Mouse (Mus musculus) small intestine, adult 2 months (tissue): ENCODE measurements around the gene Ntf5. TPM values are rescaled to one million over a fixed set of nuclear protein-coding genes. Genes with fewer than 3 reads are reported as not detected.
A peak's percentile ranks its signal among the peaks of the same experiment; 100 is the strongest.

ENCODE experiments used
- H3K27ac ChIP-seq: fragments of 200-500 bp; 2 replicates; pipeline ENCODE4 v1.5.1; 2012; ENCODE audit warnings: low read depth, low read length, control low read depth, inconsistent platforms; ENCODE audit not compliant: insufficient read depth
- H3K27me3 ChIP-seq: fragments of 200-500 bp; 2 replicates; pipeline ENCODE4 v1.6.1; 2012; ENCODE audit warnings: mild to moderate bottlenecking, moderate library complexity, low read length, inconsistent platforms; ENCODE audit not compliant: control insufficient read depth, insufficient read depth
- H3K36me3 ChIP-seq: fragments of 200-500 bp; 2 replicates; pipeline ENCODE4 v1.6.1; 2012; ENCODE audit warnings: mild to moderate bottlenecking, low read length, control low read depth, inconsistent platforms; ENCODE audit not compliant: control insufficient read depth, insufficient read depth
- H3K4me1 ChIP-seq: fragments of 200-500 bp; 2 replicates; pipeline ENCODE4 v1.6.1; 2012; ENCODE audit warnings: low read length, inconsistent platforms, mixed read lengths; ENCODE audit not compliant: control insufficient read depth, insufficient read depth, insufficient read length
- H3K4me3 ChIP-seq: fragments of 200-500 bp; 2 replicates; pipeline ENCODE4 v1.5.1; 2012; ENCODE audit warnings: low read depth, mild to moderate bottlenecking, control low read depth, inconsistent platforms, low read length, moderate library complexity
- CTCF ChIP-seq: fragments of 200-500 bp; IDR thresholded peaks from 2 replicates; pipeline ENCODE4 v1.5.1; 2012; ENCODE audit warnings: low read depth, mild to moderate bottlenecking, control low read depth, inconsistent platforms, low read length, moderate library complexity, mixed read lengths; ENCODE audit not compliant: insufficient replicate concordance, insufficient read length; ENCODE audit errors: extremely low read depth
- POLR2A ChIP-seq: fragments of 200-500 bp; IDR thresholded peaks from 2 replicates; pipeline ENCODE4 v1.6.1; 2012; ENCODE audit warnings: low read depth, mild to moderate bottlenecking, control low read depth, inconsistent platforms, low read length, moderate library complexity
- WGBS: fragments of 180-500 bp; shearing (Covaris S2); methylation state at CpG from one replicate; pipeline ENCODE4 v1.1.7; 2018; 5-methylcytosine and 5-hydroxymethylcytosine counted together
- polyA plus RNA-seq: library from polyadenylated mRNA; depleted of rRNA; stranded (reverse); fragments of >200 nt; gene quantifications from 2 replicates; pipeline ENCODE4 v1.2.3, GENCODE M21; 2012; rRNA removed

The Ntf5 gene
- 0.13 and 0.28 TPM in 2 replicates for polyA plus RNA-seq

GRCm38 (mm10) chr7:45413113-45413863, at the start of gene Ntf5:
Gene Ntf5 (plus strand): TSS chr7:45413695.
- H3K36me3 ChIP-seq: no peaks in the 10 kb centered on the region
- peak within 1 kb of the TSS; percentile 55 for H3K4me3 ChIP-seq
- no peak within 1 kb of the TSS for H3K27ac ChIP-seq
- WGBS: 3% methylated on average over 45 of the region's 45 CpGs
- TF ChIP-seq CTCF (no peak), POLR2A (no peak)
- peaks cover 6% of the 10 kb centered on the region for H3K4me1 ChIP-seq
- peaks cover 62% of the 10 kb centered on the region for H3K27me3 ChIP-seq

DNA sequence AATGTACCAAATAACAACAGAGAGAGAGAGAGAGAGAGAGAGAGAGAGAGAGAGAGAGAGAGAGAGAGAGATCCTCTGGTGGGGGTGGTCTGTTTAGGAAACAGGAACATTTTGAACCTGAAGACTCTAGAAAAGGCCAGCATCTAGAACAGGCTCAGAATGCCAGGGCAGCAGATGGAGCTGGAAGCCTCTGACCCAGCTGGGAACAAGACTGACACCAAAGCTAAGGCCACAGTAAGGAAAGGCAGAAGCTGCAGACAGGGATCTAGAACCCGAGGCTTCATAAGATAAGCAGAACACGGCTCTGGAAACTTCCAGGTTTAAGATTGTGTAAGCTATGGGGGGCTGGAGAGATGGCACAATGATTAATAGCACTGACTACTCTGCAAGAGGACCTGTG, 49.5 kb upstream of the Ntf5 start:
- Histone ChIP-seq H3K4me1 (peaks cover 23% of the 10 kb centered on the region), H3K4me3 (no peak overlapping the region), H3K27ac (no peak overlapping the region), H3K27me3 (peaks cover 37% of the 10 kb centered on the region), H3K36me3 (no peaks in the 10 kb centered on the region)
- no peak for TF ChIP-seq CTCF
- no peak for TF ChIP-seq POLR2A
- 73% methylated on average over 2 of the region's 2 CpGs for WGBS

- no peaks in the 10 kb centered on the region for H3K36me3 ChIP-seq
- peaks cover 34% of the 10 kb centered on the region for H3K4me1 ChIP-seq
- H3K27me3 ChIP-seq: peaks cover 39% of the 10 kb centered on the region
- TF ChIP-seq POLR2A (no peak), CTCF (no peak)
- 9% methylated on average over 35 of the region's 35 CpGs for WGBS
- H3K27ac ChIP-seq: no peak overlapping the region
- peak overlapping the region; percentile 63 for H3K4me3 ChIP-seq
Observed at GRCm38 (mm10) chr7:45365742-45366651, 47.5 kb upstream of the Ntf5 start.

DNA sequence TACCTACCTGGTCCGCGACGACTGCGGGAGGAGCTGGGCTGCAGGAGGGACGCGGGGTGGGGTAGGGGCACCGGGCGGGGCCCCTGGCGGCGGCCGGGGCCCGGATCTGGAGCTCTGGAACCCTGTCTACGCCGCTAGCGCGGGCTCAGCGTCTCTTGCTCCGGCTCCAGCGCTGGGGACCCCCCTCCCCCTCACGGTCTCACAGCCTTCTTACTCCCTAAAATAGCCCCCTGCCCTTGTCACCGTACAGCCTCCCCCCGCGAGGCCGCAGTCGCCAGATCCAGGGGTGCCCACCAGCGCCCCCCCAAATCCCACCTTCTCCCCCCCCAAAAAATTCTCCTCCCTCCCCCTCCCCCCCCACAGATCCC, 46.9 kb upstream of the Ntf5 start, which contains the start of gene Ppfia3:
Gene Ppfia3, minus strand, starts transcription at position 368 of the 368 bp plus-strand sequence.
- TF ChIP-seq CTCF: no peak
- TF ChIP-seq POLR2A: no peak
- 1% methylated on average over 25 of the region's 26 CpGs for WGBS
- peak within 1 kb of the TSS; percentile 11; the same call in 1 of the 2 replicates for H3K27ac ChIP-seq

GRCm38 (mm10) chr7:45367020-45367880, 46.2 kb upstream of the Ntf5 start:
- Histone ChIP-seq H3K27me3 (peaks cover 30% of the 10 kb centered on the region), H3K4me1 (peaks cover 25% of the 10 kb centered on the region), H3K4me3 (peak overlapping the region; percentile 72), H3K27ac (peak overlapping the region; percentile 11; the same call in 1 of the 2 replicates), H3K36me3 (no peaks in the 10 kb centered on the region)
- WGBS: under 1% methylated on average over 70 of the region's 70 CpGs
- TF ChIP-seq POLR2A: no peak; the same call in 1 of the 2 replicates
- TF ChIP-seq CTCF: peak; percentile 59

More for the DNA sequence above, 46.9 kb upstream of the Ntf5 start, which contains the start of gene Ppfia3:
- Histone ChIP-seq H3K4me3 (peak within 1 kb of the TSS; percentile 72), H3K4me1 (peaks cover 28% of the 10 kb centered on the region), H3K27me3 (peaks cover 36% of the 10 kb centered on the region), H3K36me3 (no peaks in the 10 kb centered on the region)

DNA sequence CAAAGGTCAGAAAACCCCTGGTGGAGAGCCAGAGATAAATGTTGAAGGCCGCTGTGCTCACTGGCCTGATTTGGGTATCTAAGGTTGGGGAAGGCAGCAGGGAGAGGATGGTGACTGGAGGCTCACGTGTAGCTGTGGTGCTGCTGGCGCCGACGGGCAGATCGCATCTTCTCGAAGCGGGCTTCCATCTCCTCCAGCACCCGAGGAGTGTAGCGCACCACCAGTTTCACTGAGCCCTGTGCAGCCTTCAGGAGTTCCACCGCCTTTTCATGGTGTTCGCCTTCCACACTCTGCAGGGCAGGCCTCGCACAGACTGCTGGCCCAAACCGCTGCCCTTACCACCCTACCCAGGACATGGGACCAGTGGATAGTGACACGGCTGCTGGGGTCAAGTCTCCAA, 45.3 kb upstream of the Ntf5 start:
- H3K4me1 ChIP-seq: peaks cover 23% of the 10 kb centered on the region
- no peak for TF ChIP-seq POLR2A
- TF ChIP-seq CTCF: no peak
- H3K27me3 ChIP-seq: peaks cover 23% of the 10 kb centered on the region
- H3K4me3 ChIP-seq: no peak overlapping the region
- no peak overlapping the region for H3K27ac ChIP-seq
- no peaks in the 10 kb centered on the region for H3K36me3 ChIP-seq
- 87% methylated on average over 15 of the region's 15 CpGs for WGBS
